Mouse (Mus musculus) activated CD4-positive, CD25-positive, alpha-beta regulatory T cell, adult 4 months (primary cell): ENCODE results near the gene Pard3. TPM values are rescaled to one million over a fixed set of nuclear protein-coding genes. Genes with fewer than 3 reads are reported as not detected.
A peak's percentile ranks its signal among the peaks of the same experiment; 100 is the strongest.

ENCODE experiments used
- ATAC-seq: one replicate; pipeline ENCODE4 v1.8.0; 2017
- polyA plus RNA-seq, 2 experiments: library from polyadenylated mRNA; unstranded; fragments of 100-300 nt; shearing (Covaris generic); gene quantifications; one replicate each; pipeline ENCODE4 v1.2.1; 2017

Pard3 gene
- polyA plus RNA-seq, 2 experiments from 2014 or later, result 0.13 to 0.61 TPM

DNA sequence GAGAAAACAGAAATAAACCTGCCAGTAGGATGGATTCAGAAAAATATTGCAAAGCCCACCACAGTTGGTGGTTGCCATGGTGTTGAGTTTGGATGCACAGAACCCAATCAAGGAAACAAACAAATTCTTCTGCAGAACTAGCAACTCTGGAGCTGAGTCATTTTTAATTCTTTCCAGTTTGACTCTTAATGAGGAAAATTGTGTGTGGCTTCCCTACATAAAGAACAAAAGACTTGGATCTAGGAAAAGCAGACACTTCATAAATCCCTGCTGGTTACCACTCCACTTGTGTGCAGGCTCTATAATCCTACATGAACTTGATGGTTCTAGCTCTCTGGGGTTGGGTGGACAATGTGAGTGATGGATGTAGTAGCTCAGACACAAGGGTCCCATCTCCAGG, 298.1 kb downstream of the Pard3 start:
- no peak for ATAC-seq

- no peak for ATAC-seq
Observed at GRCm38 (mm10) chr8:127368347-127368746, 304.7 kb downstream of the Pard3 start.

- no peak for ATAC-seq
Observed at GRCm38 (mm10) chr8:127371326-127371949, 307.7 kb downstream of the Pard3 start.

DNA sequence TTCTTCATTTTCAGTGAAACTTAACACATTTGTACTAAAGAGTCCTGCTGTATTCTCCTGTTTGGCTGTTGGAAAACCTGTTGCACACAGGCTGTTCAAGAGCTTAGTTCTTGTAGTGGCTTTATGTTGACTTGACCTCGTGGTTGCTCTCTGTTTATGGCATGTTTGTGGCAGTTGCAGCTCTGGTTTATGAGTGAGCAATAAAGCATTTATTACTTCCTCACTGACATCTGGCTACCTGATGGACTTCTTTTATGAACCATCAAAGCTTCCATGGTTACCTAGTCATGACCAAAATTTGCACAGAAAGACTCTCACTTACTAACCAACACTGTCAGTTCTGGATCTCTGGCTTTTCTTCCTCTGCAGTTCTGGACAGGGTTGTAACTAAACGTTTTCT, 314.1 kb downstream of the Pard3 start:
- ATAC-seq, result no peak

DNA sequence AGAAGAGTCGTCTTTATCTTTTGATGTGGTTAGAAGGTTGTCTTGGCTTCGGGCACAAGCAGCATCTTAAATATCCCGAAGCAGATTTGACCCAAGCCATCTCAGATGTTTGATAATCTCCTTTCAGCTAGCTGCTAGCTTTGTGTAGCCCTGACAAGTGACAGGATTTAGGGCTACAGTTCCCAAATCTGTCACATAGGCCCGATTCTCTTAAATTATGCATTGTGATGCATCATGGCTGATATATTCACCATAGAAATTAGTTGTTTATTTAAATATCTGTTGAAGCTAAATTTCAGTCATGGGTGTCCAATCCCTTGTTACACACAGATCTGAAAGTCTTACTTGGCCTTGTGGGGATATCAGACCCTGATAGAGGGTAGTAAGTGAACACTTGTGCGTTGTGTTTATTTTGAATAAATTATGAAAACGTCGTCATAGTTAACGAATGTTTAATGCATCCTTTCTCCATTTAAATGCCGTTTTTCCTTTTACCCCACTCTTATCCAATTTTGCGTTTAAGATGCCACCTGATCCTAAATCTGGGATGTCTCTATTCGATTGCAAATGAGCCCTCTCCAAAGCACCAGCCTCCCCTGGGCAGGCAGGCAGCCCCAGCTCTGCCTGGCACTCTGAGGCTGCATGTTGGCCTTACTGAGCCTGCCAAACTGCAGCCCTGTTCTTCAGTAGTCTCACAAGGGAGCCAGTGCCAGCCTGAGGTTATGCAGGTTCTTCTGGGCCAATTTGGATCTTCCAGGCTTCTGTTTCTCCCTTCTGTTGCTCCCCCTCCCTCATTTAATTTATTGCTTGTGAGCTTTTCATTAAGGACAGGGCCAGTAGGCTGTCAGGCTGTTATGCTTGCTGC, 315.5 kb downstream of the Pard3 start:
- no peak for ATAC-seq

- no peak for ATAC-seq
Observed at GRCm38 (mm10) chr8:127381259-127381658, 317.6 kb downstream of the Pard3 start.

DNA sequence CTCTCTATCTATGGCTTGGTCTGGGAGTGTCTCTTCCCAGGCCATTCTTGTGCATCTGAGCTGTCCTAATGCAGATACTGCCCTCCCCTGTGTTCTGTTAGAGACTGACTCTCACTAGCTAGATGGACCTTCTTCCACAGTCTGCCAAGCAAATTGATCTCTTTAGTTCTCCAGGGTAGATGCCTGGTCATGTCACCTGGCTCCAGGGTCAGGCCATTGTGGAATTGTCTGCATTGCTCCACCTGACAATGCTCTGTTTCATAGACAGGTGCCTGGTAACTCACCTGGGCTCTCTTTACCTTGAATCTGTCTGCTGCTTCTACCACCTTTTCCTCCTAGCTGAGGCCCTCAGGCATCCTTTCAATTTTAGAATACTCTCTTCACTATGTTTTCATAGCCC, 329.0 kb downstream of the Pard3 start:
- ATAC-seq, result no peak

GRCm38 (mm10) chr8:127395488-127395887, 331.8 kb downstream of the Pard3 start:
- ATAC-seq, result no peak

GRCm38 (mm10) chr8:127405815-127406214, 342.1 kb downstream of the Pard3 start:
- ATAC-seq, result no peak

DNA sequence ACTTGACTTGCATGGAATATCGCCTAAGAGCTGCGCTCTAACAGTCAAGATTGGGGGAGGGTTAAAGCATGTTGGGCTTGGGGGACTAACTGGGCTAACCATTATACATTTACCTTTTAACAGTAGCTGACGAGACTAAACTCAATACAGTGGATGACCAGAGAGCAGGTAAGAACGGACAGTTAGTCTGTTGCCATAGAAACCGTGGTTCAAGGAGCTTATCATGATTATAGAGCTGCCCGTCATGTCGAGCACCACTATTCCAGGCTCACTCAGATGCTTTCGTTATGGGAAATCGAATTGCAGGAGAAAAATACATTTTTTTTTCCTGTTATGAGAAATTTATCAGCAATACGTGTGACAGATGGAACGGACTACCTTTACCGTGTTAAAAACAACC, 346.9 kb downstream of the Pard3 start:
- ATAC-seq, result no peak

- no peak for ATAC-seq
Observed at GRCm38 (mm10) chr8:127411190-127411848, 347.6 kb downstream of the Pard3 start.

- no peak for ATAC-seq
Observed at GRCm38 (mm10) chr8:127423021-127423420, 359.3 kb downstream of the Pard3 start.

- ATAC-seq, result no peak
Observed at GRCm38 (mm10) chr8:127424211-127424916, 360.7 kb downstream of the Pard3 start.

- no peak for ATAC-seq
Observed at GRCm38 (mm10) chr8:127426857-127427256, 363.2 kb downstream of the Pard3 start.

- ATAC-seq, result no peak
Observed at GRCm38 (mm10) chr8:127428004-127428403, 364.3 kb downstream of the Pard3 start.

DNA sequence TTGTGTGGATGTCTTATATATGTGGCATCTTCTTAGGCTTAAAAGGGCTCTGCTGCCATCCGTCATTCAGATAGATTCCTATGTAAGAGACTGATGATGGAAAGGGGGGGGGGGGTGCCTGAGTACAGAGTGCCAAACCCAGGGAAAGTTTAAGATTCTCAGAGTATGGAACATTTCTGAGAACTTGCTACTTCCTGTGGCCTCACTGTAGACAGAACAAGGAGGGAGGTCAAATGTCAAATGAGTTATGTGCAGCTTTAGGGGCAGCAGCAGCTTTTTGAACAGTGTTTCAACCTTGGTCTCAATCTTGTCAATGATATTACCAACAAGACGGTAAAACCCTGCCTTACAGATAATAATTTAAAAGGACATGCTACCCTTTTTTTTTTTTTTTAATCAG, 367.5 kb downstream of the Pard3 start:
- peak; percentile 43 for ATAC-seq

- ATAC-seq, result no peak
Observed at GRCm38 (mm10) chr8:127435975-127436374, 372.3 kb downstream of the Pard3 start.

DNA sequence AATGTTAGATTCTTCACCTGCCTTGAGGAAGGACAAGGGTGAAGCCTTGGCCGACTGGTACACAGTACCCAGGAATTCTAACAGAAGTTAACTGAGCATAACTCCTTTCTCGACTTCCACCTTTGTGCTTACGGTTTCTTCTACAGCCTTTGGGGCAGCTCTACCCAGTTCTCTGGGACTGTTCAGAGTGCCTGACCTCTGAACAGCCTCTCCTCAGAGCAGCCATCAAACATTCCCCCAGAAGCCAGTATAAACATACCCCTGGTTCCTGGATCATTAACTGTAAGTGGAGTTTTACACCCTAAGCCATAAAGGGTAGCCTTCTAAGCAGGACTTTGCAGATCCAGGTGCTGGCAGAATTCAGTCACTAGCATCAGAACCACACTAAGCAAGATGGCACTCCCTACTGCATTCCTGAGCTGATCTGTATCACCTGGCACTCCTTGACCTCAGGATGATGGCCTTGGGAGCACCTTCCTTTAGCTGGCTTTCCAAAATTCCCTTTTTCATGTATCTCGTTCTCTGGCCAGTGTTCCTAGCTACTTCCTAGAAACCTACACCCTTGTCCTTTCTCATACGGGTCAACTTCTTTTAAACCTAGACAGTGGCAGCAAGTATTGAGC, 374.0 kb downstream of the Pard3 start:
- no peak for ATAC-seq

DNA sequence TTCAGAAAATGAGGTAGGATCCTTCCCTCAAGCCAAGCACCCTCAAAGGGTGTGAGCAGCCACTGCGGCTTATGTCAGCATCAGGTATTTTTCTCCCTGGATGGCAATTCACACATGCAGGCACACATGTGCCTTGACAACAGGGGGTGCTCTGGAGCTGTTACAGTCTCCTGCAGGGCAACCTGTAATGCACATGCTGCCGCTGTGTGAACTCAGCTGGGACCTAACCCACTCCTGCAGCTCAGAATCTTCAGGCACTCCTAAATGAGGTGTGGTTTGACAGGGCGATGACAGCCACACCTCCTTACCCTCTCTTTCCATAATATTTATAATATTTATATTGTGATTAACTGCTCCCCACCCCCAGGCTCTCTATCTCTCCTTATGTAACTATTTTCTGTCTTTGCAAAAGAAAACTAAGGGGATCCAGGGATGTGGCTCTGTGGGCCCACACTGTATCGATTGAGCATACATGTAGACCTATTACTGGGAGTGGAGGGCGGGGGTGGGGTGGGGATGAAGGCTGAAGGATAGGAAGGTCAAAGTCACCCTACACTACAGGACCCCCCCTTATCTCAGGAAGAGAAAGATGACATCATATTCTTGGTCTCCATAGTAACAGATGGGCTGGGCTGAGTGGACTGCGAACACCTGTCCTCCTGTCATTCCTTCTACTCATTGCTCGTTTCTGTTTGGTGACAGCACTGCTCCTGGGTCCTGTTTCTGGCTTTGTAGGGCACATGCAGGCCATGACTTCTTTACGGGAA, 375.1 kb downstream of the Pard3 start:
- peak; percentile 39 for ATAC-seq

DNA sequence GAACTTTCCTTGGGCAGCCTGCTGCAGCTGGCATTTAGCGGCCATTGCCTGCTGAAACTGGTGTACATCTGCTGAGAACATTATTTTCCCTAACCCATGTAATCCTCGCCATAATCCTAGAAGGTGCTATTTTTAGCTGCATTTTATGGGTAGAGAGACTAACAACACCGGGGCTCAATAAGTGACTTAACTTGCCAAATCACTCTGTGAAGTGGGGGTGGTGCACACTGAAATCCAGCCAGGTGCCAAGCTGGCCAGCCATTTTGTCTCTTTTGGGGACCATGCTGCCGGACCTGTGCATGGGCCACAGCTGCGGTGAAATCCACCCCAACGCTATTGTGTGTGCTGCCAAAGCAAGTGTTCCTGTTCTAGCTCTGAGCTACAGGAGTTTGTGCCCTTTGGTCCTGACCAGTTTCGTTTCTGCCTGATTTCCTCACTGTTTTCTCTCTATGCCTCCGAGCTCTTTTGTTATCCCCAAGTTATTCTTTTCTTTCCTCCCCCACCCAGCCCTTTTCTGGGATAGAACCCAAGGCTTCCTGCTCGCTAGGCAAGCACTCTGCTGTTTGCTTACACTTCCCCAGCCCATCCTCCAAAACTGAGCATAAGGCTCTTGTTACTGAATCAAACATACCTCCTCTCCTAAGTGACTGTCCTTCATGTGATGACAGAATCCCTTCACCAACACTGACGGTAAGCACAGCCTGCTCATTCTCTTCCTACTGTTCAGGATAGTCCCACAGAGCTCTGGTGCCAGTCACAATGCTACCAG, 375.9 kb downstream of the Pard3 start:
- ATAC-seq, result no peak
